Mouse (Mus musculus): Measurements from ENCODE around the gene Vps26b.
A peak's percentile ranks its signal among the peaks of the same experiment; 100 is the strongest.

Gene Vps26b

DNA sequence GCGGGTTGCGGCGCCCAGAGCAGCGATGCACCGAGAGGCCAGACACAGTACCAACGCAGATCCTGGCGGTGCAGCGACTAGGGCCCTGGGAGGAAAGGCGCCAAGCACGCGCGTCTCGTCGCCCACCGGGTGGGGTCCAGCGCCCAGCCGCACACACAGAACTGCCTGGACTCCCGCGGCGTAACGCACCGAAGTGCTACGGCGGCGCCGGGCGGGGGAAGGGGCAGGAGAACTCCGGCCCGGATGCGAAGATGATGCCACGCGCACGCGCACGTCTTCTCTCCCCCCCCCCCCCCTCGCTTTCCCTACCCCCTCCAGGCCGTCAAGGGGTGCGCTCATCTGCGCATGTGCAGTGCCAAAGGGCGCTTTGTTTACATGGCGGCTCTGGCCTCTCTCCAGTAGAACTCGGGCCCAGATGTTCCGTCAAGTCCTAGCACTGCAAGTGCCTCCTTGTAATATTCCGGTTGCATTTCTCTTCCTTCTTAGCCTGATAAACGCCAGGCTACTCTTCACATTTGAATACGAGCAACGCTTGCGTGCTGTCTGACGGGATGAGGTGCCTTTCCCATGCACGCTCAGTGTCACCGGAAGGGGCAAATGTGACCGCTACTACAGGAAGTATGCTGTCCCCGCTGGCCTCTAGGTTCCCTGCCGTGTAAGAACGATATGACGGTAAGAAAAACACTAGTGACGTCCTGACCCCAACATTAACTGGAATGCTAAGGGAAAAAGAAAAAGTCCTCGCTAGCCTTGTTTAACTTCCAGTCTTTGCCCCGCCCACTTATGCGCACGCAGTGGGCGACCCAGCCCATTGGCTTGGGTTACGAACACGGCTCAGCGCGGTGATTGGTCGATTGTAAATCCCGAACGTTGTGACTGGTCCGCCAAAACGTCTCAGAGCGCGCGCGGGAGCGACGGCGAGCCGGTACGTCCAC is at the start of gene Vps26b, which contains the start of gene Ncapd3:
TSS of gene Vps26b (minus strand) at position 238 of the 935 bp plus-strand sequence.
TSS of gene Ncapd3 (plus strand) at position 348 of the 935 bp plus-strand sequence.
- DNase-seq (ENCODE audit: extremely low spot score) = peak; percentile 95

DNA sequence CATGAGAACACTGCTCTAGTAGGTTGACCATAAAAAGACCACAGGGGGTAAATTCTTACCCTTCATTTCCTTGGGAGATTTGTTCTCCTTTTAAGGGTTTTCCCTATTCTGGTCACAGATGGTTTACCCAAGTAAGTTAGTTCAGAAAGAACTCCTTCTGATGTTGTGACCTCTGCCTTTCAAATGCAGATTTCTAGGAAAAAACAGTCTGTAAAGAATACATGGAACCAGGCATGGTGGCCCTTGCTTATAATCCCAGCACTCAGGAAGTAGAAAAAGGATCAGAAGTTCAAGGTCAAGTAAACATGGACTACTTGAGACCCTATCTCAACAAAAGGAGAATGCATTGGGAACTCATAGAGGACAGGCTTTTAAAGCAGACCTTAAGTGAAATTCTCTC is 45.9 kb upstream of the Vps26b start:
- DNase-seq (ENCODE audit: extremely low spot score) = no peak

DNA sequence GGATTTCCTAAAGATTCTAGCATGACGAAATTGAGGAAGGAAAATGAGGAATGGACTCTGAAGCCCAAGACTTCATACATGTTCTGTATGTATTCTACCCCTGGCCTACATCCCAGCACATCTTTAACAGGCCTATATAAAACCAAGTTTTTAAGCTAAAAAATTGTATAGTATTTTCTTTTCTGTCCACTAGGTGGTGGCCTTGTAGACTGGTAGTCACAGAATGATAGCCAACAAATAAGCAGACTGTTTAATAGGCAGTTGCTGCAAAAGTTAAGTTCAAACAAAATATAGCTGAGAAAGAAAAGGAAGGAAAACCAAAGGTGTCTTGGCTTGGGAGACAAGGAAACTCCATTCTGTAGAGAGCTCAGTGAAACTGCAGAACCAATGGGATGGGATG is 44.8 kb upstream of the Vps26b start:
- no peak for DNase-seq (ENCODE audit: extremely low spot score)

DNA sequence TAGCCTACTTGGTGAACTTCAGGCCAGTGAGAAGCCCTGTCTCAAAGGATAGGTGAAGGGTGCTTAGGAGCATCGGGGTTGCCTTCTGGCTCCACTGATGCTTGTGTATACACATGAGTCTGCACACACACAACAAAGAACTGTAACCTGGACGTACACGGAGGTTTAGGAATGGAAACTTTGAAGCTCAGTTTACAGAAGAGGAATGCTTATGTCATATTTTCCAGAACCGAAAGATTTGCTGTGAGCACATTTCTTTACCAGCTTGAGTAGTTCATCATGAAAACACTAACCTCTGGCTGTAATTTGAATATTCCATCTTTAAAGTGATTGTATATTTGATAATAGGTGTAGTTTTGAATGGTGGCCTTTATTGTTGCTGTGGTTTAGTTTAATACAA is 41.0 kb upstream of the Vps26b start:
- no peak for DNase-seq (ENCODE audit: extremely low spot score)

DNA sequence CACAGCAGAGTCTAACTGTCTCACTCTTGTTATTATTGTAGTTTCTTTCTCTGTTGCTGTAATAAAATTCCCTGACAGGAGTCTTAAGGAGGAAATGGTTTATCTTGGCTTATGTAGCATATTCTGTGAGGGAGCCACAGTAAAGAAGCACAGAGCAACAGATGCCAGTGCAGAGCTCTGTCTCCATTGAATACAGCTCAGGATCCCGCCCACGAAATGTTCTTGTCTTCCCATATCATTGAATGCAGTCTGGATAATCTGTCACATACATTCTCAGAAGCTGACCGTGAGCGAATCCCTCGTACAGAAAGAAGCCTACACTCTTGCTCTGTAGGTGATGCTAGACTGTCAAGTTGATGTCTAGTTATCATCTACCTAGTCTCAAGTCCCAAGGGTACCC is 28.5 kb upstream of the Vps26b start:
- DNase-seq (ENCODE audit: extremely low spot score) = no peak

DNA sequence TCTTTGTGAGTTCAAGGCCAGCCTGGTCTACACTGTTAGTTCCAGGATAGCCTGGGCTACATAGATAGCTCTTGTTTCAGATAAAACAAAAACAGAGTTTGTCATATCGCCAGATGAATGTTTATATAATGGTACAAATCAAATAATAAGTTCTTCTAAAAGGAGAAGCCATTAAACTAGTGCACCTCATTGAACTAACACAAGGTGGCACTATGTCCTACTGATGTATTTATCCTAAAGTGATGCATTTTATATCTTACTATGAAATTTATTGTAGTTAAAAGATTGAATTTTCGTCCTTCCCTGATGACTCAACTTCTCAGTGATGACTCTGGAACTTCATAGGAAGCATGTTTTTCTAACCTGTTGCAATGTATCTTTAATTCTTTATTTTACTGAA is 19.6 kb upstream of the Vps26b start:
- DNase-seq (ENCODE audit: extremely low spot score) = no peak

DNA sequence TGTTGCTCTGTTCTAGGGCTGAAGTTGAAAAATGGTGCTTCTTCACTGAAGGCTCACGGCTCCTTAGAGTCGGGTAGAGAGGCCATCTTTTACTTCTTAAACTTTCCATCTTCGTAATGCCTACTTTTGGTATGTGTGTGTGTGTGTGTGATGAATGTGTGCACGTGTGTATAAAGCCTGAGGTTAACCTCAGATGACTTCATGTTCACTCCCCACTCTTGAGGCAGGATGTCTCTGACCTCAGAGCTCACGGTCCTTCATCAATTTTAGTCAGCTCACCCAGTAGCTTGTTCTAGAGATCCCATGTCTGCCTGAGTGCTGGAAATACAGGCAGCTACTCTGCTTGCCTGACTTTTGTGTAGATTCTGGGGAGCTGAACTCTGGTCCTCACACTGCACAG is 14.0 kb upstream of the Vps26b start:
- DNase-seq (ENCODE audit: extremely low spot score) = no peak

DNA sequence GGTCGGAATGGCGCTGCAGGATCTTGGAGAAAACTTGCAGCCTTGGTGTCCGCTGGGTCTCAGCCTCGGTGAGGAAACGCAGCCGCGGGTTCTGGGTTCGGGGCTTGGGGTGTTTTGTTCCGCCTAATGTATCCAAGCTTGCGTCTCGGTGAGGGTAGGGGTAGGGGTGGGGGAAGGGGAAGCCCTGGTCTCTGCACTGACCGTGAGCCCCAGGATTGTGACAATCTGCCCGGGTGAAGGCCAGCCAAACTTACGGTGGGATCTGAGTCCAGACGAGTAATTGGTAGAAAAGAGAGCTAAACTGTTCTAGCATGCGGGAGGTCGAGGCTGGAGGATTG is 867 bp upstream of the Vps26b start:
- DNase-seq (ENCODE audit: extremely low spot score) = no peak

DNA sequence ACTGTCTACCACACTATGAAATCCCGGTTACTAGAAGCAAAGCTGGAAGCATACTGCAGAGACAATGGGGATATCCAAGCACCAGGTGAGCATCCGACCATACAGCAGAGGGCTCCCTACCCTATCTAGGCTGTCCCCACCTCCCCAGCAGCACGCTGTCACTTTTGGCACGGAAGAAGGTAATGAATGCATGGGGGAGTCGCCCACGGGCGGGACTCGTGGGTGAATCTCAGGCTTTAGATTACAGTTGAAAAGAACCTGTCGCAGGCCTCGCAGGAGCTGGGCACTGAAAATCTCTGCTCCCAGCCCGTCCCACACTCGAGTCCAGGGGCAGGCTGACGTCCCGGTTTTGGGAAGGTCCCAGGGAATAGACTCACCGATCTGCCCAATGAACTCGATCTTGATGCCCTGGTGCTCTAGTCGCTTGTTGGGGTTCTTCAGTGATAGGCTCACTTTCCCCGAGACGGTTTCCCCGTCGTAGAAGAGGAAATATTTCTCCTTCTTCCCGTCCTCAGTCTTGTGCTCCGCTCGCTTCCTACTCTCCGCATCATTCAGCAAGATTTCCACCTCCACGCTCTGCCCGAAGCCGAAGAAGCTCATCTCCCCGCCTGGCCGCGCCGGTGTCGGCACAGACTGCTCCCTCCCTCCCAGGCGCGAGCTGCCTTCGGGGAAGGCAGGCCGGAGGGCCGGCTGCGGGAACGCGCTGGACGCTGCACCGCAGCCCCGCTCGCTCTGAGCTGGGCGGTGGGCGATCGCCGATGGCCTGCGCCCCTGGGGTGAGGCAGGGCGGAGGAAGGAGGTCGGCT is 640 bp downstream of the Vps26b start:
- peak; percentile 35 for DNase-seq (ENCODE audit: extremely low spot score)

DNA sequence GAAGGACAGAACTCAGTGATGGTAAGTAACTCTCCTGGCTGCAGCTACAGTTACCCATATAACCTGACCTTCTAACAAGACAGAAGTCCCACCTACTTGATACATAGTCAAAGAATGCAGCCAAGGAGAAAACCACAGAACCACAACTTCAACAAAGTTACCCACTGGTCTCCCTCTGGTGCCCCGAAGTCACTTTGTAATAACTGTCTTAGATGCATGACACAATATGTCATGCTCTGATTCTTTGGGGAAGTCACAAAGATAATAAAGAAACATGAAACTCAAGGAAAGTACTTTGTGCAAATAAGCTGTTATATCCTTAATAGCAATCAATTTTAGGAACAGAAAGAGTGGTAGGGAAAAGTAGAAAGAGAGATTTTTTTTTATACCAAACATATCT is 3.2 kb downstream of the Vps26b start:
- DNase-seq (ENCODE audit: extremely low spot score) = no peak

DNA sequence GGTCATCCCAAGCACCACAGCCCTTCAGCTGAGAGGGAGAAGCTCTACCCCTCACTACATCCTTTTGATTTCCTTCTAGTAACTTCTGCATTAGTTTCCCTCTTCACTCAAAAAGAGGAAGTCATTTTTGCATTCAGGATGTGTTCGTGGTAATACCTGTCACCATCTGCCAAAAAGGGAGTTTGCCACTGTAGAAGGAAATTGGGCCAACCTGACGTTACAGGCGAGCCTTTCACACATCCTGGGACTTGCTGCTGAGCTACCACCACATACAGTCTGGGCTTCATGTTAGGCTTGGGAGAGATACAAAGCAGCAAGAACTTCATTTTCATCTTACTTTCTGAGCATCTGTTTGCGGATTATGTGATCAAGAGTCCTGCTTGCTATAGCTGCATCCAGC is 6.2 kb downstream of the Vps26b start:
- no peak for DNase-seq (ENCODE audit: extremely low spot score)

DNA sequence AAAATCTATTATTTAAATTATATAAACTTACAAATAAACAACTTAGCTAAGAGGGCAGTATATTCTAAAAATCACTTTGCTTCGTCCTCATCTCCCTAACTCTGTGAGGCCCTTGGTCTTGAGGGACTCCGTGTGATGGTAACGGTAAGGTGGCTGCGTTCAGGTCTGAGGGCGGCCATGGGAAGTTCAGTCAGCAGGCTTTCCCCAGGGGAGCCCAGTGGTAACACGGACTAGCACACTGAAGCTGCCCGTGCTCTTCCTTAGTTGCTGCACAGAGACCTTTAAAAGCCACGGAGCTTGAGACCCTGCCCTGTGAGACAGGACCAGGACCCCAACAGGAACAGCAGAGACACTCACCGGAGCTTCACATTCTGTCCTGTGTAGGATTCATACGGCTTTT is 10.9 kb downstream of the Vps26b start:
- no peak for DNase-seq (ENCODE audit: extremely low spot score)

DNA sequence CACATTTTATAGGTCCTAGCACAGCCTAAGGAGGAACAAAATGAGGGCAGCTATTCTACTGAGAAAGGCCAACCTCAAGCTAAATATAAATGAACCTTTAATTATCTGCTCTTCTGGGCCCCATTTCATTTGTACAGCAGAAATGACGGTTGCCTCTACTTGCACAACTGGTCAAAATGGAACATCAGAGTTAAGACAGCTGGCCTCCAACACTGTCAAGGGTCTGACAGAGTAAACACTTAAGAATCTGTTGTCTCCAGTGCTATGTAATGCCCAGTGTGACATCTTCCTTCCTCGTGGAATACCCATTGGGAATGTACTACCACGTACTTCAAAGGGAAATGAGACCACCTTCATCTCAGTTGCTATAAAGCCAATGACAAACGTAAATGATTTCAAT is 18.3 kb downstream of the Vps26b start:
- DNase-seq (ENCODE audit: extremely low spot score) = no peak

DNA sequence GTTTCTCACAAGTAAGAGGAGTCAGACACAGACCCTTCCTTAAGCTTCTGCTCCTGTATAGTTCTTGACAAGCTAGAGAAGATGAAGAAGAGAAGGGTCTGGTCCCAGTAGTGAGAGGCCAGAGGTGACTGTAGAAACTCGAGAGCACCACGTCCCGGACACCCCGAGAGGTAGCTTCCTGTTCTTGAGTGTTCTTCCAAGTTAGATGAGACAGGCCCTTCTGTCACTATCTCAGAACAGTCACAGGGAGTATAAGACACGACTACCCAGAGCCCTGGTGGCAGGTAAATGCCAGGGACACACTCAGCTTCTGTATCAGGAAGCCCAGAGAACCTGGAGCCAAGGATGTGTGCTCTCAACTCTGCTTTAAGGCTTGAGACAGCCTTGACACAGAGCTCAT is 20.6 kb downstream of the Vps26b start:
- no peak for DNase-seq (ENCODE audit: extremely low spot score)

DNA sequence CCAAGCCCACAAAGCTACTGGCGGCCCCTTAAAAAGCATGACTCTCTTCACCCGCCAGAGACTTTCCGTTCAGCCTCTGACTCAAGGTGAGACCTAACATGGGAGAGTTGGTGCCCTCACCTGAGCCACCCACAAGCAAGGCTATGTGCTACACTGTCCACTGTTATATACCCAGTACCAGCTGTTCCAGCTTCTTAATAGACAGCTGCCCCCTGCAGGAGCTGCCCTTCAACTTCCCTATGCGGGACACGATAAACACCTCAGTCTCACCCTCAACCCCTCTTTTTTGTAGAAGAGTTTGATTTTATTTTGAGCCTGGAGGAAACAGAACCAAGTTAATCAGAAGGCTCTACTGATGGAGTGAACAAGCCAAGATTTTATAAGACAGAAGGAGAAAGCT is 23.0 kb downstream of the Vps26b start:
- no peak for DNase-seq (ENCODE audit: extremely low spot score)

DNA sequence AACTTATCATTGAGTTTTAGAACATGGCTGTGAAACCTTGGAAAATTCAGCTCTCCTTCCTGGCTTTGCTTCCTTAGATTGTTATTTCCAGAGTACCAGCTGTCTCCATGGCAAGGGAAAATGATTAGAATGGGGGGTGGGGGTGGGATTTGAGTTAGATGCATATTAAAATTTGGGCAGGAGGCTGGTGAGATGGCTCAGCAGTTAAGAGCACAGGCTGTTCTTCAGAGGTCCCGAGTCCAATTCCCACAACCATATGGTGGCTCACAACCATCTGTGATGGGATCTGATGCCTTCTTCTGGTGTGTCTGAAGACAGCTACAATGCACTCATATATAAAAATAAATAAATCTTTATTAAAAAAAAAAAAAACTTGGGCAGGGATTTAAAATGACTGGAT is 23.9 kb downstream of the Vps26b start:
- no peak for DNase-seq (ENCODE audit: extremely low spot score)

DNA sequence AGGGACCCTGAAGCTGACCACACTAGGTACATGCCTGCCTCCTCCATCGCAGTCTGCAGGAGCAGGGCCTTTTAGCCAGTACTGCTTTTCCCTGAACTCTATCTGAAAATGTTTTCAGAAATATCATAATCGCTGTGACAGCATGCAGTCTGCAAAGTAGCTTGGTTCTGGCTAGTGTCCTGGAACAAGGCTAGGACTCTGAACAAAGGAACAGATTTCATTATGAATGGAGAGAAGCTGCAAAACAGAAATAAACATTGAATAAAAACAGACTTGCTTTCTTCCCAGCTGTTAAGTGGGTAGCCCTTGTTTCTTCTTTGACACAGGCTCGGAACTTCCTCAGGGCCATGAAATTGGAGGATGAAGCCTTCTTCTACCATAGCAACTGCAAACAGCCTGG is 24.6 kb downstream of the Vps26b start:
- no peak for DNase-seq (ENCODE audit: extremely low spot score)

DNA sequence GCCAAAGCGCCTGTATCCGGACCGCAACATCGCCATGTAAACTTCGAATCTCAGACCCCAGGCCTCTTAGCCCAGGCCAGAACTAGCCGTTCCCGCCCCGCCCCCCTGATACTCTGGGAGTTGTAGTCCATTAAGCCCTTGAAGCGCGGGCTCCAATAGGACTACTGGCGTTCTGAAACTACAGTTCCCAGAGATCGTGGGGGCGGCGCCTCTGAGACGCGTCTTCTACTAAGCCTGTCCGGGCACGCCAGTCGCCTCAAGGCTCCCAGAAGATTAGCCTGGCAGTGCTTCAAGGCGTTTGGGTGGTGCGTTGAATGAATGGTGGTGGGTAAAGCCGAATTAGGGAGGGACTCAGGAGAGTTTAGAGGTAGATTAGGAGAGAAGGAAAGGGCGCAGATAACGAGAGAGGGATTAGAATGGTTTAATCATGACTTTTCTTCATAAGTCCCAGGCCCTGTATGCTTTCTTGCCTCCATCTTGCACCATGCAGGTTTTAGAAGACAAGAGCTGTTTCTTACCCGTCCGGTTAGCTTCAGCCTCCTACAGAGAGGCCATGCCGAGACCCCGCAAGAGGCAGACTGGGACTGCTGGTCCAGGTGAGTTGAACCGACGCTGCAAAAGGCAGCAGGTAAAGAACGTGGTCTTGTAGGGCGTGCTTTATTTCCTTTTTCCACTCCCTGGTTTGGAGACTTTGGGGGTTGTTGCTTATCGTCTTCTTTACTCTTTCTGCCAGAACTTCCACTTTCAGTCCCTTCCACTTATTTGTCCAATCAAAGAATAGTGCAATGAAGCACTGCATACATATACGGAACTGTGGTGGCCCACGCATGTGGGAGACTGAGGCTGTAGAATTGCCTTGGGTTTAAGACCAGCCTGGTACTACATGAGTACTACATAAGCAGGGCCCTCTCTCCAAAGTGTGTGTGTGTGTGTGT is 30.1 kb downstream of the Vps26b start, which contains the start of the genes Acad8 and Thyn1:
TSS of gene Acad8 (minus strand) at position 106 of the 935 bp plus-strand sequence.
TSS of gene Thyn1 (plus strand) at position 250 of the 935 bp plus-strand sequence.
- peak; percentile 94 for DNase-seq (ENCODE audit: extremely low spot score)

DNA sequence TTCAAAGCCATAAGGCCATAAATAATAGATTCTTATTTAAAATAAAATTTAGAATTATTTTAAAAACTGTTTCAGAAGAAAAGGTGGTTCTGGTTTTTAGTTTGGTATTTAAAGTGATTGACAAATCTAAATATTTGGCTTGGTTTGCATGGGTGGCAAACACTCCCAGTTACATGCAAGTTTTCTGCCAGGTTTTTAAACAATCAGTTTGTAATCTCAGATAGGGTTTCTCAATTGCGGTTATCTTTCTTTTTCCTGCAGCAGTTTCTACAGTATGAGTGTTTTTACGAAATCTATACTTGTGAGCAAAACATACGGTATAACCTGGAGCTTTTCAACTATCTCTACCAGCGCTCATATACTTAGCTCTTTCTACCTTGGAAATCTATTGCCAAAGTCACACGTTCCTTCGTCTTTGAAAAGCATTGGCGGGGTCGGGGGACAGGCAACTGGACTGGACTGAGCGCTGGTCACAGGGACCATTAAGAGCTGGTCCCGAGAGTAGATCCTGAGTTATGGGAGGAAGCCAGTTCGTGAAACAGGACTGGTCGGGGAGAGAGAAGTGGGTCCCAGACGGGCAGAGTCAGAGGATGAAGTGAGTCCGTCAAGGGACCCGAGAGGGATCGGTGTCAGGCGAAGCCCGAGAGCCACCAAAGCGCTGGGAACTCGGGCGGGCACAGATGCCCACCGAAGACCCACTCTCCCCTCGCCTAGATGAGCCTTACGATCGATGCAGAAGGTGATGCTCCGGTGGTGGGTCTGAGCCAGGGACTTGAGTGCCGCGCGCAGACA is 31.0 kb downstream of the Vps26b start:
- DNase-seq (ENCODE audit: extremely low spot score) = no peak

DNA sequence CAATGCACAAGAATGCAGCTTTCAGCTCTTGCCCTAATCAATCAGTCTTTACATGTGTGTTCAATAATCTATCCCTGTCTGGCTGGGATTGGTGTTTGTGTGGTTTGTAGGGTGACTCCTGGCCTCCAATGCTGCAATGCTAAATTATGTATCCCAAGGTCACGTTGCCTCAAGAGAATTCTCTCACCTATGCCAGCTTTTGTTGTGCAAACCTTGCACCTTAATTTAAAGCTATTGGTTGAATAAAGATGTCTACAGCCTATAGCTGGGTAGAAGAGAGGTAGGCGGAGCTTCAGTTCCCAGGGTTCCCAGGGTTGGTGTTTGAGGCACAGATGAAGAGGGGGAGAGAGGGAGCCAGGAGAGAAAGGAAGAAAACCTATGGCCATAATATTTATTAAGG is 32.4 kb downstream of the Vps26b start:
- DNase-seq (ENCODE audit: extremely low spot score) = no peak

DNA sequence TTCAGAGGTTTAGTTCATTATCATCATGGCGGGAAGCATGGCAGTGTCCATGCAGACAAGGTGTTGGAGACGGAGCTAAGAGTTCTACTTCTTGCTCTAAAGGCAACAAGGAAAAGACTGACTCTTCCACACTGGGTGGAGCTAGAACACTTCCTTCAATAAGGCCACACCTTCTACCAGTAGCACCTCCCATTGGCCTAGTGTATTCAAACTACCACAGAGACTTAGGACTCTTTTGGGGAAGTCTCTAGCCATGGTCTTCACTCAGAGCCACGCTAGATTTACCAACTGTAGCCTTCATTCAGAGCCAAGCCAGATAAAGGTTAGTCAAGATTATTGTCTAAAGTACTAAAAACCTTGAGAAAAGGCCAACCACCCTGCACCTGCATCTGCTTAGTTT is 32.8 kb downstream of the Vps26b start:
- DNase-seq (ENCODE audit: extremely low spot score) = no peak

Measured in embryo, embryonic 9.5 days (tissue).